Mouse (Mus musculus): ENCODE measurements around the gene Cop1. TPM values are rescaled to one million over a fixed set of nuclear protein-coding genes. Genes with fewer than 3 reads are reported as not detected.

Cop1 gene
- polyA plus RNA-seq, 1 experiment from 2014 or later: 21.3 TPM

DNA sequence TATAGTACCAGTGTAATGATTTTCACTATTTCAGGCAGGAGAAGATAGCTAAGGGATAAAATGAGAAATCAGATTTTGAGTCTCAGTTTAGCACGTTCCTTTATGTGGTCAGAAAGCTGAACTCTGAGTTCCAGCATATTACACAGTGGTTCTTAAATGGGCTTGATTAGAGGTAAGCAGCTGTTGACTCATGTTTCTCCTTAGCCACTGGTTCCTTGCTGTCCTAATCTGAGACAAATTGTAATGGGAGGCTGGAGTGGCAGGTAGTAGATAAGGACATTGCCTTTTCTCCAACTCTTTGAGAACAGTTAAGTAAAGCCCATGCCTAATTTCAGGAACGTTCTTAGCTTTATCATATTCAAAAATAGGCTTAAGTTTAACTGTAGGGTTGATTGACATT is 3.6 kb downstream of the Cop1 start:
- Histone ChIP-seq H3K4me1 (replicated peaks) (peaks cover 40% of the 10 kb centered on the region), H3K9ac (replicated peaks) (no peak overlapping the region), H3K4me3 (replicated peaks) (no peak overlapping the region), H3K27ac (no peak overlapping the region), H3K36me3 (peaks cover 5% of the 10 kb centered on the region; the same call in 1 of the 2 replicates), H3K9me3 (no peaks in the 10 kb centered on the region), H3K4me2 (replicated peaks) (no peak overlapping the region), H3K27me3 (no peaks in the 10 kb centered on the region)
- WGBS: 83% methylated on average over 2 of the region's 2 CpGs
- ATAC-seq: no peak

DNA sequence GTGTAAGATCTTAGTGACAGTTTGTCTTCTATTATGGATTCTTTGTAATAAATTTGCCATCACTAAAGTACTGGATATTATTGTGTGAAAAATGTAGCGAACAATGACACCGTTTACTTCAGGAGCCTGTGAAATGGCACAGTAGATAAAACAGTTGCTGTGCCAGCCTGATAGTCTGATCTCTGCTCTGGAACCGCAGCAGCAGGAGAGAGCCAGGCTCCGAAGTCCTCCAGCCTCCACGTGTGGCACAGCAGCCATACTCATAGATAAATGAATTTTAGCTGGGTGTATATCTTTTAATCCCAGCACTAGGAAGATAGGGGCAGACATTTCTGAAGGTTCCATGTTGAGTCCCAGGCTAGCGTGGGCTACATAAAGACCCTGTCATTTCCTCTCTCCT is 6.0 kb downstream of the Cop1 start:
- no peak overlapping the region for H3K27ac ChIP-seq
- no peaks in the 10 kb centered on the region for H3K27me3 ChIP-seq
- H3K9me3 ChIP-seq: no peaks in the 10 kb centered on the region
- H3K4me3 ChIP-seq (replicated peaks): no peak overlapping the region
- H3K36me3 ChIP-seq: peaks cover 6% of the 10 kb centered on the region; the same call in 1 of the 2 replicates
- whole genome bisulfite sequencing: 83% methylated on average over 6 of the region's 6 CpGs
- no peak for ATAC-seq
- H3K4me2 ChIP-seq (replicated peaks): no peak overlapping the region
- H3K9ac ChIP-seq (replicated peaks): no peak overlapping the region
- peaks cover 35% of the 10 kb centered on the region for H3K4me1 ChIP-seq (replicated peaks)

DNA sequence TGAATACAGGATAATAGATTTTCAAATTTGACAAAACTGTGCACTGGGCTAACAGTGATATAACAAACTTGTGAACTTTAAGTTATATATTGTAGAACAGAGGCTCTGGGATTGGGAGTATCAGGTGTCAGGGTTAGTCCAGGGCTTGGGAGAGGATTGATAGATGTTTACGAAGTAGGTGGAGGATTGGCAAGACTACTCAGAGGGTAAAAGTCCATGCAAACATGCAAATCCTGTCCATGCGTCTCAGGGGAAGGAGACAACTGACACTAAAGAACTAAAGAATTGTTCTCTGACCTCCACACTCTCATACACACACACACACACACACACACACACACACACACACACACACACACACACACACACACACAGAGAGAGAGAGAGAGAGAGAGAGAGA is 18.2 kb downstream of the Cop1 start:
- Histone ChIP-seq H3K4me2 (replicated peaks) (no peak overlapping the region), H3K4me1 (replicated peaks) (no peaks in the 10 kb centered on the region), H3K9ac (replicated peaks) (no peak overlapping the region), H3K36me3 (peaks cover 26% of the 10 kb centered on the region), H3K9me3 (no peaks in the 10 kb centered on the region), H3K27me3 (no peaks in the 10 kb centered on the region), H3K4me3 (replicated peaks) (no peak overlapping the region), H3K27ac (no peak overlapping the region)
- WGBS: 72% methylated on average over 2 of the region's 2 CpGs
- no peak for ATAC-seq

DNA sequence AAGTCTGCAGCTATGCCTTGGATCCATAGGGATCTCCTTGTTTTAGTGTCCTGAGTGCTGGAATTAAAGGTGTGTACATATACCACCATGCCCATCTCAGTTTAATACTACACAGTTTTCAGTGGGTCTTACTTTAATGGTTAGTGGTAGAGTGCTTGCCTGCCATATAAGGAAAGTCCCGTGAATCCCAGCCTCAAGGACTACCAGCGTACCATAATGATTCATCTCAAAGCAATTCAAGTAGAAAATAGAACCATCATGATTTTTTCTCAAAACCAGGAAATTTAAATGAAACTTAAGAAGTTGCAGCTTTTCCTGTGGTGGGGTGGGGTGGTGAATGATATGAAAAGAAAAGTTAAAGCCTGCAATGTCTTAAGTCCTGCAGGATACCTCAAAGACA is 21.0 kb downstream of the Cop1 start:
- peaks cover 30% of the 10 kb centered on the region for H3K36me3 ChIP-seq
- no peak for ATAC-seq
- WGBS: 94% methylated on average over 2 of the region's 2 CpGs

DNA sequence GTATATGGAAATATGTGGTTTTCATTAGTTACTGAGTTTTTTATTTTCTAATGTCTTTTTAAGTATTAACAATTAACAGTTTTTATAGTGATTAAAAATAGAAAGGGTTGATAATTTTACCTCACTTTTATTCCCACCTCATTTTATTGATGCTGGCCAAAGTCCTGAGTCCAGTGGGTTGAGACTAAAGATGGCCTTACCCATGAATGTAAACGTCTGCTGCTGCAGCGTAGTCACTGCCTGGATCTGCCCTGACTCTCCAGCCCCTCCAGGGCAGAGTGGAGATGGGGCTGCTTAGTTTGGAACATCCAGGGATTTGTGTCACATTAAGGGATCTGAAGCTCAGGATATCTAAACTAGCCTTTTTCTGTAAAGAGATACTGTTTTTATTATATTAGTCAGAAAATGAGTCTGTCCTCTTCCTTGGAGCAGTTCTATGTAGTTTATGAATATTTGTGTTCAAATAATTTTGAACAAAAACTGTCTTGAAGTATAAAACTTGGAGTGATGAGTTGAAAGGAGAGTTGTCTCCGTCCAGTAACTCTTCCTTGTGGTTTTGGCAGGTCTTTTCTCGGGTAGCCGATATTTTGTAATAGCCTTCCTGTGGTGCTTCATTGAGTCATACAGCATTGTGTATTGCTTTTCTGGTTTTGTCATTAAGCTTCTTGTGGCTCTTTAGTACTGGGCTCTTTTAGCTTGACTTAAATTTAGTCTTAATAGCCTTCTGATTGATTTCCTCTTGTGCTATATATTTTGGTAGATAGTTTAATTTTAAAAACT is 23.0 kb downstream of the Cop1 start:
- peaks cover 30% of the 10 kb centered on the region for H3K36me3 ChIP-seq
- ATAC-seq: no peak

More for the DNA sequence above, 21.0 kb downstream of the Cop1 start:
- H3K4me3 ChIP-seq (replicated peaks): no peak overlapping the region
- no peak overlapping the region for H3K9ac ChIP-seq (replicated peaks)
- H3K27me3 ChIP-seq: no peaks in the 10 kb centered on the region
- H3K4me1 ChIP-seq (replicated peaks): no peaks in the 10 kb centered on the region
- no peak overlapping the region for H3K27ac ChIP-seq
- H3K9me3 ChIP-seq: no peaks in the 10 kb centered on the region
- H3K4me2 ChIP-seq (replicated peaks): no peak overlapping the region

DNA sequence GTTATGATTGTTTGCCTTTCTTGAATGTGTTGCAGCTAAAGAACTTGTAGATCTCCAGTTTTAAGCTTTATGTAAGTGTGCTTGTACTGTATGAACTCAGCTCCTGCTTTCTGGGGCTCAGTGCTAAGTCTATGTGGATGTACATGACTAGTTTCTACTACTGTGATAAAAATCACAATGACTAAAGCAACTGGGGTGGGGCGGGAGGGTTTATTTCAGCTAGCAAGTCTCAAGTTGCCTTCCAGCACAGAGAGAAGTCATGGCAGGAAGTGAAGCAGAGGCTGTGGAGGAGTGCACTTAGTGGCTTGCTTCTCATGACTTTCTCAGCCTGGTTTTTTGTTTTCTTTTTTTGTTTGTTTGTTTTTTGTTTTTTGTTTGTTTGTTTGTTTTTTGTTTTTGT is 24.4 kb downstream of the Cop1 start:
- no peak for ATAC-seq
- Histone ChIP-seq H3K4me1 (replicated peaks) (no peaks in the 10 kb centered on the region), H3K27ac (no peak overlapping the region), H3K27me3 (no peaks in the 10 kb centered on the region), H3K36me3 (peaks cover 23% of the 10 kb centered on the region), H3K9ac (replicated peaks) (no peak overlapping the region), H3K4me3 (replicated peaks) (no peak overlapping the region), H3K4me2 (replicated peaks) (no peak overlapping the region), H3K9me3 (no peaks in the 10 kb centered on the region)
- 91% methylated on average over 1 of the region's 1 CpGs for WGBS

More for the DNA sequence above, 23.0 kb downstream of the Cop1 start:
- Histone ChIP-seq H3K4me3 (replicated peaks) (no peak overlapping the region), H3K4me2 (replicated peaks) (no peak overlapping the region), H3K9me3 (no peaks in the 10 kb centered on the region), H3K27me3 (no peaks in the 10 kb centered on the region), H3K27ac (no peak overlapping the region), H3K4me1 (replicated peaks) (no peaks in the 10 kb centered on the region), H3K9ac (replicated peaks) (no peak overlapping the region)
- WGBS: 86% methylated on average over 5 of the region's 5 CpGs

DNA sequence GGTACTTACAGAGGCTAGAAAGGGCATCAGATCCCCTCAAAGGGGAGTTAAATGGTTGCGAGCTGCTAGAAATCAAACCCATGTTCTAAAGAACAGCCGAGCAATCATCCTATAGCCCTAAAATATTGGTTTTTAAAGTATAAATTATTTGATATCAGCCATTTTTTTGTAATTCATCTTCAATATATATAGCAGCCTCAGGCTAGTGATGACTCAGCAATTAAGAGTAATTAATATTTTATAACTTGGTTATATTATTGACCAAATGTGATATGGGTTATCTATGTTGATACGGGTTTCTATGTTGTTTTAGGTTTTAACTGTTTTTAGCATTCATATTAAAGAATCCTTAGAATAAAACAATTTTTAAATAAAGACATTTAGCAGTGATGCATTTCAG is 31.7 kb downstream of the Cop1 start:
- 96% methylated on average over 3 of the region's 3 CpGs for WGBS
- H3K4me2 ChIP-seq (replicated peaks): no peak overlapping the region
- peaks cover 11% of the 10 kb centered on the region for H3K36me3 ChIP-seq
- H3K4me1 ChIP-seq (replicated peaks): no peaks in the 10 kb centered on the region
- H3K27ac ChIP-seq: no peak overlapping the region
- H3K4me3 ChIP-seq (replicated peaks): no peak overlapping the region
- no peaks in the 10 kb centered on the region for H3K27me3 ChIP-seq
- no peak for ATAC-seq
- no peak overlapping the region for H3K9ac ChIP-seq (replicated peaks)
- H3K9me3 ChIP-seq: no peaks in the 10 kb centered on the region

DNA sequence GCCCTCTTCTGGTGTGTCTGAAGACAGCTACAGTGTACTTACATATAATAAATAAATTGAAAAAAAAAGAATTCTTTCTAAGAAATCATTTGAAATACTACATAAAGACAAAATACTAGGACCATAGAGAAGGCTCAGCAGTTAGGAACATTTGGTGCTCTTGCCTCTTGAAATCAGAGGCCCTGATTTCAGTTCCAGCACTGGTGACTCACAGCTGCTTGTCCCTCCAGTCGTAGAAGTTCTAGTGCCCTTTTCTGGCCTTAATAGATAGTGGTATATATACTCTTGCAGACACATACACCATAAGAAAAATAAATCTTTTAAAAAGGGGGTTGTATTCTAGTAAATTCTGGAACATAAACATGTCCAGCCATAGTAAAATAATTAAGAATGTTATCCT is 48.0 kb downstream of the Cop1 start:
- no peak for ATAC-seq
- no peaks in the 10 kb centered on the region for H3K9me3 ChIP-seq
- no peak overlapping the region for H3K9ac ChIP-seq (replicated peaks)
- no peak overlapping the region for H3K4me3 ChIP-seq (replicated peaks)
- peaks cover 23% of the 10 kb centered on the region for H3K36me3 ChIP-seq
- H3K27me3 ChIP-seq: no peaks in the 10 kb centered on the region
- H3K4me2 ChIP-seq (replicated peaks): no peak overlapping the region
- 86% methylated on average over 1 of the region's 1 CpGs for whole genome bisulfite sequencing
- H3K4me1 ChIP-seq (replicated peaks): no peaks in the 10 kb centered on the region
- no peak overlapping the region for H3K27ac ChIP-seq

DNA sequence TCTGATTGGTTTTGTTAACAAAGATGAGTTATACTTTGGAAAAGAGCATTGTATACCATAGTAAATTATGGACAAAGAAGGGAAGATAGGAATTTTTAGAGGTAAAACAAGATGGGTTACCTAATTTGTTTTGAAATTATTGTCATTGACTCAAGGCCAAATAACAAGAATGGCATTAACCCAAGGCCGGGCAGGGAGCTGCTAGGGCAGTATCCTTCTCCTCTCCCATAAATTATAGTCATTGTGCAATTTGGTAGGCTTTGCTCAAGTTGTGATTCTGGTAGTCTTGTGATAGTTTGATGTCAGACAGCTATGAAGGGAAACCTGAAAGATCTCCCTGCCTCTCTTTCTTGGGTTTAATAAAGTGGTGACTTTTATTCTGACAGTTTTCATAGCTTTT is 49.7 kb downstream of the Cop1 start:
- H3K27ac ChIP-seq: no peak overlapping the region
- no peak overlapping the region for H3K4me3 ChIP-seq (replicated peaks)
- peaks cover 26% of the 10 kb centered on the region for H3K36me3 ChIP-seq
- no peaks in the 10 kb centered on the region for H3K4me1 ChIP-seq (replicated peaks)
- H3K9ac ChIP-seq (replicated peaks): no peak overlapping the region
- no peaks in the 10 kb centered on the region for H3K27me3 ChIP-seq
- no peaks in the 10 kb centered on the region for H3K9me3 ChIP-seq
- no peak for ATAC-seq
- no peak overlapping the region for H3K4me2 ChIP-seq (replicated peaks)
- 93% methylated on average over 1 of the region's 1 CpGs for WGBS

DNA sequence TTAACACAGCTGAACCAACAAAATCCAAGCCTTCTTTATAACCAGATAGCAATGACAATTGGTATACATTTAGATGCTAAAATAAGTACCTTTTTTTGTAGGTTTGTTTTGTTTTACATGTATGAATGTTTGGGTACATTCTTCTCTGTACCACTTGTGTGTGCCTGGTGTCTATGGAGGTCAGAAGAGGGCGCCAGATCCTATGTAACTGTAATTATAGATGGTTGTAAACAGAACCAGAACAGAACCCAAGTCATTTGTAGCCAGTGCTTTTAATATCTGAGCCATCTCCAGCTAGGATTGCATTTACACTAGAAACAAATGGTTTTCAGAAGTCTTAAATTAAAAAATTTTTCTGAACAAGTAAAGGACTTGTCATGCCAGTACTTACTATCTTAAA is 54.7 kb downstream of the Cop1 start:
- Histone ChIP-seq H3K4me3 (replicated peaks) (no peak overlapping the region), H3K27ac (no peak overlapping the region), H3K4me1 (replicated peaks) (no peaks in the 10 kb centered on the region), H3K36me3 (peaks cover 12% of the 10 kb centered on the region; the same call in 1 of the 2 replicates), H3K27me3 (no peaks in the 10 kb centered on the region), H3K4me2 (replicated peaks) (no peak overlapping the region), H3K9me3 (no peaks in the 10 kb centered on the region), H3K9ac (replicated peaks) (no peak overlapping the region)
- ATAC-seq: no peak
- WGBS: 80% methylated on average over 1 of the region's 1 CpGs

DNA sequence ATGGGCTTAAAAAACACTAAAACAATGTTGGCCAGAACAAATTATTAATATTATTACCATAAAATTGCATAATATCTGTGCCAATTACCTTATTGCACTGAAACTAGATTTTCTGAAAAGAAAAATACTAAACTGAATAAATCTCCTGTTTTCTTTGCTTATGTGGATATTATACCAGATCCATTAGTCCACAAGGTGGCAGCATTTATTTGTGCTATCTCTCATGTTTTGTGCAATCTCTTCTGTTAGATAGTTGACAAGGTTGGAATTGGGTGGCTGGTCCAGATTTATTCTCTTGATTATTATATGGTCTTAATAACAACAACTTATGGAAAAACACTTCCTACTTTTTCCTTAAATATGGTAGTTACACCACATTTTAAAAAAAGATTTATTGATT is 58.1 kb downstream of the Cop1 start:
- no peak overlapping the region for H3K4me3 ChIP-seq (replicated peaks)
- H3K9ac ChIP-seq (replicated peaks): no peak overlapping the region
- no peaks in the 10 kb centered on the region for H3K27me3 ChIP-seq
- H3K4me2 ChIP-seq (replicated peaks): no peak overlapping the region
- H3K4me1 ChIP-seq (replicated peaks): no peaks in the 10 kb centered on the region
- H3K36me3 ChIP-seq: peaks cover 16% of the 10 kb centered on the region
- no peak for ATAC-seq
- no peaks in the 10 kb centered on the region for H3K9me3 ChIP-seq
- H3K27ac ChIP-seq: no peak overlapping the region

DNA sequence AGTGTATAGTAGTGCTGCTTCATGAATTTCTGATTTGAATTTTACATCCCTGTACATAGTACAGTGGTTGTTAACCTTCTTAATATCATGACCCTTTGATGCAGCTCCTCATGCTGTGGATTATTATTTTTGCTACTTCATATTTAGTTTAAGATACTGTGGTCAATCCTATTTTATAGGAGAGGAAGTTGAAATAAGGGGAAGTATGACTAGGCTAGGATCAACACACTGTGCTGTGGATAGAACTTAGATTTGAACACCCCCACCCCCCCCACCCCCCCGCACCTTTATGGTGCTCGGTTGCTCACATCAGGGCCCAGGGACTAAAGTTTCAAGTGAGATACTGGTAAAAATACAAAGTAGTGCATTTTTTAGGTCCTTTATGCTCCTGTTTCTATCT is 58.7 kb downstream of the Cop1 start:
- no peaks in the 10 kb centered on the region for H3K9me3 ChIP-seq
- H3K4me1 ChIP-seq (replicated peaks): no peaks in the 10 kb centered on the region
- 100% methylated on average over 2 of the region's 2 CpGs for WGBS
- H3K36me3 ChIP-seq: peaks cover 15% of the 10 kb centered on the region
- H3K27ac ChIP-seq: no peak overlapping the region
- no peak for ATAC-seq
- H3K27me3 ChIP-seq: no peaks in the 10 kb centered on the region
- no peak overlapping the region for H3K9ac ChIP-seq (replicated peaks)
- H3K4me2 ChIP-seq (replicated peaks): no peak overlapping the region
- H3K4me3 ChIP-seq (replicated peaks): no peak overlapping the region

All from midbrain, embryonic 13.5 days (tissue).